Mouse (Mus musculus): ENCODE measurements around the gene 2310061I04Rik.

DNA sequence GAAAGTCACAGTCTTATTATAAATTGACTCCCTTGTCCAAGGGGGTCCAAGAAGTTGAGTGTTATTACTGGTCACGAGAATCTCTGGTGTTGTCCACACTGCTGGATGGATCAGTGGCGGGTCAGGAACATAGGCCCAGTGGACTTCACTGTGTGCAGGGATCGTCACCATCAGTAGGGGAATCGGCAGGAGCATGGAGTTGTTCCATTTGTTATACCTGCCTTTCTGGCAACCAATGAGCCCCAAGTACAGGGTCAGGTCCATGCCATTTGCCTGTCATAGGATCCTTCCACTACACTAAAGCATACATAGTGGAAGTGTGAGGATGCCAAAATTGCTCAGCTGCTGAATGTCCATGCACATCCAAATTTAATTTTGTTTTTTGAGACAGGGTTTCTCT, 35.4 kb upstream of the 2310061I04Rik start:
- TF ChIP-seq POLR2A (IDR thresholded peaks at IDR 0.05; ENCODE audit: extremely low read depth, insufficient read depth, low read length) (no peak), CTCF (IDR thresholded peaks at IDR 0.05; ENCODE audit: extremely low read depth, insufficient read depth, low read length) (no peak)
